Mouse (Mus musculus): Measurements from ENCODE around the gene Cnot10. TPM values are rescaled to one million over a fixed set of nuclear protein-coding genes. Genes with fewer than 3 reads are reported as not detected.

Gene Cnot10
- total RNA-seq, 2 experiments from 2014 or later, result 23.7 to 48.1 TPM

GRCm38 (mm10) chr9:114550033-114550432 is 90.0 kb downstream of the Cnot10 start:
- ATAC-seq (replicated peaks; ENCODE audit: poor library complexity), result no peak

GRCm38 (mm10) chr9:114549117-114549516 is 90.9 kb downstream of the Cnot10 start:
- no peak for ATAC-seq (replicated peaks; ENCODE audit: poor library complexity)

- ATAC-seq (replicated peaks; ENCODE audit: poor library complexity), result no peak
Measured at GRCm38 (mm10) chr9:114548496-114548895, 91.5 kb downstream of the Cnot10 start.

- ATAC-seq (replicated peaks; ENCODE audit: poor library complexity), result no peak
Measured at GRCm38 (mm10) chr9:114547643-114548077, 92.3 kb downstream of the Cnot10 start.

- ATAC-seq (replicated peaks; ENCODE audit: poor library complexity), result no peak
Measured at GRCm38 (mm10) chr9:114546765-114547164, 93.2 kb downstream of the Cnot10 start.

- no peak for ATAC-seq (replicated peaks; ENCODE audit: poor library complexity)
Measured at GRCm38 (mm10) chr9:114544754-114545393, 95.1 kb downstream of the Cnot10 start.

GRCm38 (mm10) chr9:114543882-114544753 is 95.9 kb downstream of the Cnot10 start:
- ATAC-seq (replicated peaks; ENCODE audit: poor library complexity), result no peak

GRCm38 (mm10) chr9:114541279-114541741 is 98.7 kb downstream of the Cnot10 start:
- ATAC-seq (replicated peaks; ENCODE audit: poor library complexity), result peak; percentile 72

GRCm38 (mm10) chr9:114538996-114539563 is 100.9 kb downstream of the Cnot10 start:
- ATAC-seq (replicated peaks; ENCODE audit: poor library complexity), result no peak

- ATAC-seq (replicated peaks; ENCODE audit: poor library complexity), result no peak
Measured at GRCm38 (mm10) chr9:114536628-114537027, 103.4 kb downstream of the Cnot10 start.

Other genes with a start within 250 kb of the Cnot10 start
- 79.4 and 90.2 TPM in 2 replicates for gene Crtap, start 249.5 kb downstream of the Cnot10 start, total RNA-seq (2015)
- gene Crtap, start 249.5 kb downstream of the Cnot10 start, total RNA-seq (2017), result 22.0 and 33.4 TPM in 2 replicates
- gene Glb1, start 239.1 kb downstream of the Cnot10 start, total RNA-seq (2015), result 40.1 and 42.1 TPM in 2 replicates
- gene Glb1, start 239.1 kb downstream of the Cnot10 start, total RNA-seq (2017), result 36.3 and 38.4 TPM in 2 replicates
- 2.4 and 3.4 TPM in 2 replicates for gene Tmppe, start 239.1 kb downstream of the Cnot10 start, total RNA-seq (2015)
- 4.6 and 5.0 TPM in 2 replicates for gene Tmppe, start 239.1 kb downstream of the Cnot10 start, total RNA-seq (2017)
- gene Ccr4, start 135.3 kb downstream of the Cnot10 start, total RNA-seq (2015), result not detected in 2 replicates
- gene Ccr4, start 135.3 kb downstream of the Cnot10 start, total RNA-seq (2017), result not detected in 2 replicates
- not detected in 2 replicates for gene C130032M10Rik, start 124.5 kb downstream of the Cnot10 start, total RNA-seq (2015)
- gene C130032M10Rik, start 124.5 kb downstream of the Cnot10 start, total RNA-seq (2017), result not detected in 2 replicates
- 0.02 TPM in 1 of 2 replicates, not detected in the other for gene Trim71, start 75.8 kb downstream of the Cnot10 start, total RNA-seq (2015)
- gene Trim71, start 75.8 kb downstream of the Cnot10 start, total RNA-seq (2017), result not detected in 2 replicates
- gene Dync1li1, start 48.6 kb upstream of the Cnot10 start, total RNA-seq (2015), result 28.5 and 29.1 TPM in 2 replicates
- gene Dync1li1, start 48.6 kb upstream of the Cnot10 start, total RNA-seq (2017), result 47.4 and 50.9 TPM in 2 replicates
- 29.1 and 31.1 TPM in 2 replicates for gene Cmtm6, start 90.9 kb upstream of the Cnot10 start, total RNA-seq (2015)
- gene Cmtm6, start 90.9 kb upstream of the Cnot10 start, total RNA-seq (2017), result 43.1 and 46.2 TPM in 2 replicates
- gene Cmtm7, start 141.7 kb upstream of the Cnot10 start, total RNA-seq (2015), result 499 and 542 TPM in 2 replicates
- 712 and 803 TPM in 2 replicates for gene Cmtm7, start 141.7 kb upstream of the Cnot10 start, total RNA-seq (2017)
- gene Cmtm8, start 204.0 kb upstream of the Cnot10 start, total RNA-seq (2015), result 1.0 and 2.8 TPM in 2 replicates
- 0.79 and 2.0 TPM in 2 replicates for gene Cmtm8, start 204.0 kb upstream of the Cnot10 start, total RNA-seq (2017)

Measured in megakaryocyte progenitor cell, adult 5-6 weeks (primary cell).